Comparison of ENCODE assay signal across 24 mouse cellular contexts in the genomic region with DNA sequence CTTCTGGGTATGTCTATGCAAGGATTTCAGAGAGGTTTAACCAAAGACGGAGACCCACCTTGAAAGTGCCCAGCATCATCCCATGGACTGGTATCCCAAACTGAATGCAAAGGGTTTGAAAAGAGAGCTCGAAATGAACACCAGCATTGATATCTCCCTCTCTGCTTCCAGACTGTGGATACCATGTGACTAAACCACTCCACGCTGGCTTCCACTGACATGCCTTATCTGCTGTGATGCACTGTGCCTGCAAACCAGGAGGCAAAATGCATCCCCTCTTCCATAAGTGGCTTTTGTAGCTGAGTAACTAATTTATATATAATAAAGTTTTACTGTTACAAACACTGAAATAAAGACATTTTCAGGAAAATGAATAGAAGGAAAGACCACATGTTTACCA. TPM values are rescaled to one million over a fixed set of nuclear protein-coding genes. Genes with fewer than 3 reads are reported as not detected.
"Had no signal": no experiment of that assay in that cellular context is flagged by ENCODE, and none has a peak within 500 bp of the region (broad histone marks: within the 10 kb centered on the region; RNA-seq: fewer than 3 reads in every experiment).

No protein-coding gene starts in this region.

- H3K36me3 ChIP-seq: lung, embryonic 15.5 days; midbrain, embryonic 13.5 days; midbrain, embryonic 15.5 days; neural tube, embryonic 12.5 days; stomach, embryonic 15.5 days had no signal

- H3K27me3 ChIP-seq: lung, embryonic 15.5 days; midbrain, embryonic 13.5 days; midbrain, embryonic 15.5 days; neural tube, embryonic 12.5 days; stomach, embryonic 15.5 days had no signal

- ATAC-seq: lung, postnatal 0 days; midbrain, embryonic 13.5 days; midbrain, embryonic 15.5 days had no signal

- DNase-seq: lung, adult 2 months; lung, postnatal 14 days; lung, postnatal 36 days; right cerebral cortex, postnatal 14 days; thymus, adult 2 months; thymus, postnatal 25 days; thymus, postnatal 4 days had no signal

- H3K9me3 ChIP-seq: lung, embryonic 15.5 days; midbrain, embryonic 13.5 days; midbrain, embryonic 15.5 days; neural tube, embryonic 12.5 days; stomach, embryonic 15.5 days had no signal

- H3K4me2 ChIP-seq: lung, embryonic 15.5 days; midbrain, embryonic 11.5 days; midbrain, embryonic 13.5 days; midbrain, embryonic 15.5 days; neural tube, embryonic 12.5 days; stomach, embryonic 15.5 days had no signal

- H3K4me1 ChIP-seq: lung, embryonic 15.5 days; midbrain, embryonic 13.5 days; midbrain, embryonic 15.5 days; neural tube, embryonic 12.5 days; stomach, embryonic 15.5 days had no signal

- H3K27ac ChIP-seq: lung, embryonic 15.5 days; macrophage; midbrain, embryonic 13.5 days; midbrain, embryonic 15.5 days; neural tube, embryonic 12.5 days; stomach, embryonic 15.5 days; stomach, postnatal 0 days had no signal

- H3K9ac ChIP-seq: lung, embryonic 15.5 days; midbrain, embryonic 13.5 days; midbrain, embryonic 15.5 days; neural tube, embryonic 12.5 days; stomach, embryonic 15.5 days had no signal

- H3K4me3 ChIP-seq: lung, embryonic 15.5 days; midbrain, embryonic 13.5 days; midbrain, embryonic 15.5 days; neural tube, embryonic 12.5 days; stomach, embryonic 15.5 days had no signal

RNA-seq across cellular contexts. Expression of a gene that starts 23.5 kb away (rescaled TPM):
- total RNA-seq: megakaryocyte, adult 5-6 weeks; midbrain, postnatal 0 days; monocyte, adult 5-6 weeks had no signal
- polyA plus RNA-seq: lung, adult 2 months; lung, embryonic 15.5 days; lung, postnatal 0 days; macrophage; midbrain, embryonic 11.5 days; midbrain, embryonic 13.5 days; midbrain, embryonic 15.5 days; midbrain, postnatal 0 days; neural tube, embryonic 12.5 days; neural tube, embryonic 14.5 days; spleen, adult 2 months; stomach, embryonic 15.5 days; stomach, postnatal 0 days; testis, adult 2 months; thymus, adult 2 months; urinary bladder, adult 2 months had no signal

RNA-seq across cellular contexts. Expression of a gene that starts 36.2 kb away (rescaled TPM):
- total RNA-seq: megakaryocyte, adult 5-6 weeks had no signal
- polyA plus RNA-seq: macrophage had no signal

RNA-seq across cellular contexts. Expression of a gene that starts 41.5 kb away (rescaled TPM):
- total RNA-seq: megakaryocyte, adult 5-6 weeks; midbrain, postnatal 0 days; monocyte, adult 5-6 weeks; neutrophil, adult 5-6 weeks had no signal
- polyA plus RNA-seq: lung, adult 2 months; lung, embryonic 15.5 days; lung, postnatal 0 days; macrophage; midbrain, embryonic 11.5 days; midbrain, embryonic 13.5 days; midbrain, embryonic 15.5 days; midbrain, postnatal 0 days; neural tube, embryonic 12.5 days; neural tube, embryonic 14.5 days; stomach, embryonic 15.5 days; stomach, postnatal 0 days; testis, adult 2 months; thymus, adult 2 months; urinary bladder, adult 2 months had no signal
